Mouse (Mus musculus): ENCODE measurements around the gene Dus1l.
A peak's percentile ranks its signal among the peaks of the same experiment; 100 is the strongest.
"Not testable (repeated sequence)": the region's sequence is repeated elsewhere in the genome, so short reads cannot be mapped to it uniquely, and the experiment has no call there.

The Dus1l gene

GRCm38 (mm10) chr11:120775774-120776469 lies 20.3 kb downstream of the Dus1l start:
- DNase-seq: peak; percentile 97

- no peak for DNase-seq
Observed at GRCm38 (mm10) chr11:120773463-120774190, 22.6 kb downstream of the Dus1l start.

- DNase-seq: no peak
Observed at GRCm38 (mm10) chr11:120772749-120773148, 23.5 kb downstream of the Dus1l start.

- no peak for DNase-seq
Observed at GRCm38 (mm10) chr11:120768206-120768605, 28.0 kb downstream of the Dus1l start.

- DNase-seq: not testable (repeated sequence)
Observed at GRCm38 (mm10) chr11:120767023-120767422, 29.2 kb downstream of the Dus1l start.

GRCm38 (mm10) chr11:120763121-120763999 lies 32.8 kb downstream of the Dus1l start:
- not testable (repeated sequence) for DNase-seq

- not testable (repeated sequence) for DNase-seq
Observed at GRCm38 (mm10) chr11:120762672-120763041, 33.5 kb downstream of the Dus1l start, which contains the start of gene Hmga1b. Gene Hmga1b (plus strand): TSS chr11:120762794.

GRCm38 (mm10) chr11:120761811-120762671 lies 34.2 kb downstream of the Dus1l start:
- no peak for DNase-seq

- no peak for DNase-seq
Observed at GRCm38 (mm10) chr11:120760236-120760635, 36.0 kb downstream of the Dus1l start.

GRCm38 (mm10) chr11:120751606-120752005 lies 44.6 kb downstream of the Dus1l start:
- no peak for DNase-seq

- DNase-seq: no peak
Observed at GRCm38 (mm10) chr11:120749430-120749829, 46.8 kb downstream of the Dus1l start.

GRCm38 (mm10) chr11:120747974-120748373 lies 48.2 kb downstream of the Dus1l start:
- DNase-seq: no peak

- no peak for DNase-seq
Observed at GRCm38 (mm10) chr11:120744121-120744701, 52.0 kb downstream of the Dus1l start.

- no peak for DNase-seq
Observed at GRCm38 (mm10) chr11:120740981-120741380, 55.2 kb downstream of the Dus1l start.

Measured in cerebellum, adult 8-10 months (tissue).